Mouse (Mus musculus) lung, adult 2 months (tissue): ENCODE measurements at regions not wholly inside any gene's neighbourhood (a gene's known extent, or its start where the extent isn't known, plus 50 kb on each side); places are given as distances from the start of the nearest gene placed in this dataset.

Experiments used
- CTCF ChIP-seq: fragments of 200-500 bp; IDR thresholded peaks from 2 replicates; pipeline ENCODE4 v1.5.1; 2011; ENCODE audit warnings: mild to moderate bottlenecking, low read length, control low read depth; ENCODE audit not compliant: insufficient read depth
- POLR2A ChIP-seq: fragments of 200-500 bp; IDR thresholded peaks from 2 replicates; pipeline ENCODE4 v1.6.1; 2011; ENCODE audit warnings: low read depth, mild to moderate bottlenecking, control low read depth, low read length, borderline replicate concordance; ENCODE audit errors: extremely low read depth

DNA sequence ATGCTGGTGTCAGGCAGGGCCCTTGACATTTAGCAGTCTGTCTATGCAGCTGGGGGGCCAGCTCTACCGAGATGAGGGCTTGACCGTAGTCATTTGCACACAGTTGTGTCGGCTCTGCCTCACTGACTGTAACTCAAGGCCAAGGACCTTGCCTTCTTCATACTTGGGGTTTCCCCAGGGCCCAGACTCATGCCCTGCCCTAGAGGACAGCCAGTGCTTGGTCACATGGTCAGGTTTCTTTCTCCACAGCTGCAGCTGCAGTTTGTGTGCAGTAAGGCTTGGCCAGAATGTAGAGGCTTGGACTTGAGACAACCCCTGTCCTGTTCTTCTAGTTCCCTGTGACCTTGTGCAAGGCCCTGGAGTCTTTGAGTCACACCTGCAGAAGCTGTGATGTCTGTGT lies 68.7 kb upstream of the Id2 start:
- TF ChIP-seq POLR2A (no peak), CTCF (no peak)
